Mouse (Mus musculus) testis, adult 2 months (tissue): ENCODE measurements around the gene Gbp5. TPM values are rescaled to one million over a fixed set of nuclear protein-coding genes. Genes with fewer than 3 reads are reported as not detected.
"Not testable (repeated sequence)": the region's sequence is repeated elsewhere in the genome, so short reads cannot be mapped to it uniquely, and the experiment has no call there.

Experiments used
- H3K27ac ChIP-seq: fragments of 200-500 bp; 2 replicates; pipeline ENCODE4 v1.5.1; 2012; ENCODE audit warnings: low read depth, low read length; ENCODE audit not compliant: control insufficient read depth, insufficient read depth
- H3K27me3 ChIP-seq: fragments of 200-500 bp; 2 replicates; pipeline ENCODE4 v1.6.1; 2012; ENCODE audit warnings: mild to moderate bottlenecking, low read length, moderate library complexity; ENCODE audit not compliant: control insufficient read depth, insufficient read depth
- H3K36me3 ChIP-seq: fragments of 200-500 bp; 2 replicates; pipeline ENCODE4 v1.6.1; 2012; ENCODE audit warnings: mild to moderate bottlenecking, low read length; ENCODE audit not compliant: control insufficient read depth, insufficient read depth
- H3K4me1 ChIP-seq: fragments of 200-500 bp; 2 replicates; pipeline ENCODE4 v1.6.1; 2012; ENCODE audit warnings: low read length; ENCODE audit not compliant: control insufficient read depth, insufficient read depth
- H3K4me3 ChIP-seq: fragments of 200-500 bp; 2 replicates; pipeline ENCODE4 v1.5.1; 2012; ENCODE audit warnings: low read depth, mild to moderate bottlenecking, low read length, moderate library complexity, mixed read lengths; ENCODE audit not compliant: control insufficient read depth
- CTCF ChIP-seq: fragments of 200-500 bp; IDR thresholded peaks from 2 replicates; pipeline ENCODE4 v1.5.1; 2012; ENCODE audit warnings: low read depth, mild to moderate bottlenecking, inconsistent platforms, low read length, moderate library complexity; ENCODE audit not compliant: control insufficient read depth, insufficient read depth, insufficient replicate concordance
- POLR2A ChIP-seq: fragments of 200-500 bp; IDR thresholded peaks from 2 replicates; pipeline ENCODE4 v1.6.1; 2012; ENCODE audit warnings: low read depth, mild to moderate bottlenecking, inconsistent platforms, low read length, moderate library complexity; ENCODE audit not compliant: control insufficient read depth
- polyA plus RNA-seq: library from polyadenylated mRNA; depleted of rRNA; stranded (reverse); fragments of >200 nt; gene quantifications from 2 replicates; pipeline ENCODE4 v1.2.3, GENCODE M21; 2012

The Gbp5 gene
- polyA plus RNA-seq, 1 experiment = 0.57 TPM

DNA sequence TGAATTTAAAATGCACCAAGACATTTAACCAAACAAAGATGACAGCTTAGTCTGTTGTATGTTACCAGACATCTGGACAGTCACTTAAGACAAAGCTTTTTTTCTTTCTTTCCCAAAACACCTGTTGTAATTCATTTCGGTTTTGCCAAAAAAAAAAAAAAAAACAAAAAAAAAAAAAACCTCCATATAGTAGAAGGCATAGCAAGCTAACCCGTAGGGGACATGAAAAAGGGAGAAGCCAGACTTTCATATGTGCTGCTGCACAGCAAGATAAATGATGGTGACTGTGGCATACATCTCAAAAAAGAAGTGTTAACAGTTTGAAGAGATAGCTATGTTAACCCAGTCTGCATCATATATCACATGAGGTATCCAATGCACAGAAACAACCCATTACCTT is 35.8 kb downstream of the Gbp5 start:
- H3K4me3 ChIP-seq = no peak overlapping the region; the same call in 1 of the 2 replicates
- H3K27ac ChIP-seq = no peak overlapping the region
- H3K36me3 ChIP-seq = no peaks in the 10 kb centered on the region
- TF ChIP-seq CTCF (no peak), POLR2A (no peak)
- peaks cover 2% of the 10 kb centered on the region; the same call in 1 of the 2 replicates for H3K4me1 ChIP-seq
- no peaks in the 10 kb centered on the region for H3K27me3 ChIP-seq

DNA sequence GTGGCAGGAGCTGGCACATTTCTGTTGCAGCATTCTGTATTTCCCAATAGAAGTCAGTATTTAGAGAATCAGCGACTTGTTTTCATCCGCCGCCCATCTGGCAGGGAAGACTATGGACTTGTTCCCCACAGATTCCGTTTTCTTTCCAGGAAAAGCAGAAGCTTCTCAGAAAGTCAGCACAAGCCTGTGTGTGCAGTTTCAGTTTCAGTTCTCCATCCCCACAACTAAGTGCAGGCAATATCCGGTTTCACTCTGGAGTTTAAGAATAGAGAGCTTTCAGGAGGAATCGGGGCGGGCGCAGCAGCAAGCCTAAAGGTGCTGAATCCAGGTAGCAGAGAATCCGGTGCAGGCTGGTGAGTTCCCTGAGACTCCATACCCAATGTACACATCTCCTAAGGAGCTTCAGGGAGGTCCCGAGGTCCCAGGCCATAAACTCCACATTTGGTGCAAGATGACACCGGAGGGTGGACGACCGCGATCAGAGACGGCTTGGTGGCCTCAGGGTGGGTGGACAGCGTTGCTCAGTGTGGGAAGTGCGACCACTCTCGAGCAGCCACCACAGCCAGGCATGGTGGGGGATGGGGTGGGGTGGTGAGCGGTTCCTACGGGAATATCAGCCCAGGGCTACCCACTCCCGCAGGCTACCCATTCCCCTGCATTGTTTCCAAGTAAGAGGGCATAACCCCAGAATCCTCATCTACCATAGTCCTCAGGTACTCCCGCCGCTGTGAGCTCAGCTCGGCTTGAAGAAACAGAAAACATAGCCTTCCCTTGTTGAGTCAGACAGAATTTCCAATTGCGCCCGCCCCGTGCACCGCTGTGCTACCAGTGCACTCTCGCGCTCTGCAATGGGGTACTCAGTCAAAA is 36.5 kb downstream of the Gbp5 start, which contains the start of gene Gbp7:
Gbp7 (plus strand) TSS at position 256 of the 867 bp plus-strand sequence.
- TF ChIP-seq POLR2A = no peak
- TF ChIP-seq CTCF = no peak
- peak within 1 kb of the TSS; percentile 34 for H3K27ac ChIP-seq
- peak within 1 kb of the TSS; percentile 82 for H3K4me3 ChIP-seq

DNA sequence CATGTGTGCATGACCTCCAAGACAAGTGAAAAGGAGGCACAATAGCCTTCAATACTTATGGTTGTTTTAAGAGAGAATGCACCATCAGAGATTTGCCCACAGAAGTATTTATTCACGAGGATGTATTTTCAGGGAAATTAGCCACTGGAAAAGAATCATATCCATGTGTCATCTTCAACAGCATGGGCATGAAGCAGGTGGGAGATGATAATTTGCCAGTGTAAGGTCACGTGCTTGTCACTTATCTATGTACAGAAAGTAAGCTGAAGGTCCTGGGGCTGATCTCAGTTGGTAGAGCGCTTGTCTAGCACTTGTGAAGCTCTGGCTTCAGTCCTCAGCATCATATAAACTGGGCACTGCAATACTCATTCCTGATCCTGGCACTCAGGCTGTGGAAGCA is 37.8 kb downstream of the Gbp5 start:
- Histone ChIP-seq H3K4me3 (no peak overlapping the region), H3K27ac (no peak overlapping the region), H3K36me3 (no peaks in the 10 kb centered on the region), H3K4me1 (peaks cover 2% of the 10 kb centered on the region; the same call in 1 of the 2 replicates), H3K27me3 (no peaks in the 10 kb centered on the region)
- no peak for TF ChIP-seq POLR2A
- no peak for TF ChIP-seq CTCF

More for the DNA sequence above, 36.5 kb downstream of the Gbp5 start, which contains the start of gene Gbp7:
- Histone ChIP-seq H3K27me3 (no peaks in the 10 kb centered on the region), H3K36me3 (no peaks in the 10 kb centered on the region), H3K4me1 (peaks cover 2% of the 10 kb centered on the region; the same call in 1 of the 2 replicates)

GRCm38 (mm10) chr3:142533185-142533584 is 39.4 kb downstream of the Gbp5 start:
- Histone ChIP-seq H3K36me3 (no peaks in the 10 kb centered on the region), H3K27ac (no peak overlapping the region), H3K4me3 (no peak overlapping the region), H3K4me1 (peaks cover 2% of the 10 kb centered on the region; the same call in 1 of the 2 replicates), H3K27me3 (no peaks in the 10 kb centered on the region)
- no peak for TF ChIP-seq CTCF

- no peak overlapping the region for H3K4me3 ChIP-seq
- TF ChIP-seq POLR2A (no peak), CTCF (no peak)
- no peak overlapping the region for H3K27ac ChIP-seq
- no peaks in the 10 kb centered on the region; the same call in 1 of the 2 replicates for H3K4me1 ChIP-seq
- no peaks in the 10 kb centered on the region for H3K27me3 ChIP-seq
- H3K36me3 ChIP-seq = no peaks in the 10 kb centered on the region
These were observed 41.9 kb downstream of the Gbp5 start for GRCm38 (mm10) chr3:142535667-142536066.

GRCm38 (mm10) chr3:142541391-142541790 is 47.6 kb downstream of the Gbp5 start:
- TF ChIP-seq CTCF = no peak
- no peak for TF ChIP-seq POLR2A

GRCm38 (mm10) chr3:142542776-142543175 is 49.0 kb downstream of the Gbp5 start:
- not testable (repeated sequence) for H3K4me3 ChIP-seq, H3K27ac ChIP-seq, H3K36me3 ChIP-seq, H3K27me3 ChIP-seq, H3K4me1 ChIP-seq

More at GRCm38 (mm10) chr3:142541391-142541790, 47.6 kb downstream of the Gbp5 start:
- H3K27me3 ChIP-seq = no peaks in the 10 kb centered on the region
- no peaks in the 10 kb centered on the region for H3K36me3 ChIP-seq
- H3K4me3 ChIP-seq = no peak overlapping the region
- H3K27ac ChIP-seq = no peak overlapping the region
- no peaks in the 10 kb centered on the region for H3K4me1 ChIP-seq
